Mouse (Mus musculus) lung, adult 2 months (tissue): ENCODE results near the gene Slc38a1.

Experiments
- CTCF ChIP-seq: fragments of 200-500 bp; IDR thresholded peaks from 2 replicates; pipeline ENCODE4 v1.5.1; 2011; ENCODE audit warnings: mild to moderate bottlenecking, low read length, control low read depth; ENCODE audit not compliant: insufficient read depth
- POLR2A ChIP-seq: fragments of 200-500 bp; IDR thresholded peaks from 2 replicates; pipeline ENCODE4 v1.6.1; 2011; ENCODE audit warnings: low read depth, mild to moderate bottlenecking, control low read depth, low read length, borderline replicate concordance; ENCODE audit errors: extremely low read depth

GRCm38 (mm10) chr15:96593866-96594265, 48.8 kb downstream of the Slc38a1 start:
- no peak for TF ChIP-seq CTCF
- no peak for TF ChIP-seq POLR2A
